Mouse (Mus musculus) layer of hippocampus, adult 2 months (tissue): ENCODE results near the gene Ndufaf3. TPM values are rescaled to one million over a fixed set of nuclear protein-coding genes. Genes with fewer than 3 reads are reported as not detected.
A peak's percentile ranks its signal among the peaks of the same experiment; 100 is the strongest.

Source experiments
- DNase-seq, 2 experiments: peaks; one replicate each; pipeline ENCODE4 v3.0.0; 2022; ENCODE audit warnings: low spot score in 2 of 2
- H3K27ac ChIP-seq: fragments of 200-600 bp; 2 replicates; pipeline ENCODE4 v1.8.1; 2022
- H3K4me3 ChIP-seq: fragments of 200-600 bp; 2 replicates; pipeline ENCODE4 v1.8.1; 2022; ENCODE audit warnings: mild to moderate bottlenecking
- CTCF ChIP-seq: fragments of 200-600 bp; conservative IDR thresholded peaks from 2 replicates; pipeline ENCODE4 v1.8.1; 2022; ENCODE audit warnings: antibody characterized with exemption, mild to moderate bottlenecking, moderate library complexity
- total RNA-seq, 2 experiments: library from RNA; stranded (reverse); gene quantifications; 2 replicates each; pipeline ENCODE4 v1.2.3; 2021

The Ndufaf3 gene
- total RNA-seq, 2 experiments from 2014 or later: 60.8 to 73.3 TPM

- peak overlapping the region; percentile 85 for H3K4me3 ChIP-seq
- DNase-seq: no peak
These were observed 12.1 kb upstream of the Ndufaf3 start for GRCm38 (mm10) chr9:108579344-108579690.

GRCm38 (mm10) chr9:108578545-108579343 lies 11.5 kb upstream of the Ndufaf3 start, which contains the start of gene Wdr6:
Wdr6 (minus strand) TSS chr9:108578739.
- Histone ChIP-seq H3K27ac (peak within 1 kb of the TSS; percentile 95), H3K4me3 (peak within 1 kb of the TSS; percentile 85)
- TF ChIP-seq CTCF: no peak
- DNase-seq: peak; percentile 85 to 90

More at GRCm38 (mm10) chr9:108579344-108579690, 12.1 kb upstream of the Ndufaf3 start:
- peak overlapping the region; percentile 95 for H3K27ac ChIP-seq
- no peak for TF ChIP-seq CTCF

- no peak for DNase-seq
- peak overlapping the region; percentile 95 for H3K27ac ChIP-seq
- H3K4me3 ChIP-seq: peak overlapping the region; percentile 85
- no peak for TF ChIP-seq CTCF
These were observed 10.8 kb upstream of the Ndufaf3 start for GRCm38 (mm10) chr9:108577934-108578544.

- peak overlapping the region; percentile 85 for H3K4me3 ChIP-seq
- H3K27ac ChIP-seq: 0 out of 2 replicates have a peak overlapping the region, but pooled peaks have one; percentile 95
- DNase-seq: no peak
- no peak for TF ChIP-seq CTCF
These were observed 9.8 kb upstream of the Ndufaf3 start for GRCm38 (mm10) chr9:108577025-108577424.

- Histone ChIP-seq H3K27ac (no peak overlapping the region), H3K4me3 (no peak overlapping the region)
- TF ChIP-seq CTCF: no peak
- no peak for DNase-seq
These were observed 8.4 kb upstream of the Ndufaf3 start for GRCm38 (mm10) chr9:108575321-108576297.

GRCm38 (mm10) chr9:108574921-108575320 lies 7.7 kb upstream of the Ndufaf3 start:
- no peak overlapping the region for H3K27ac ChIP-seq
- no peak for TF ChIP-seq CTCF
- DNase-seq: no peak
- no peak overlapping the region for H3K4me3 ChIP-seq

- TF ChIP-seq CTCF: peak; percentile 68
- Histone ChIP-seq H3K4me3 (no peak overlapping the region), H3K27ac (peak overlapping the region; percentile 23; the same call in 1 of the 2 replicates)
- DNase-seq: no peak
These were observed 6.8 kb upstream of the Ndufaf3 start for GRCm38 (mm10) chr9:108573774-108574690.

- no peak for TF ChIP-seq CTCF
- no peak overlapping the region for H3K4me3 ChIP-seq
These were observed 5.1 kb upstream of the Ndufaf3 start for GRCm38 (mm10) chr9:108572321-108572720.

GRCm38 (mm10) chr9:108571401-108571973 lies 4.3 kb upstream of the Ndufaf3 start:
- DNase-seq: no peak
- Histone ChIP-seq H3K4me3 (no peak overlapping the region), H3K27ac (no peak overlapping the region)
- no peak for TF ChIP-seq CTCF

More at GRCm38 (mm10) chr9:108572321-108572720, 5.1 kb upstream of the Ndufaf3 start:
- no peak for DNase-seq
- no peak overlapping the region for H3K27ac ChIP-seq

- peak overlapping the region; percentile 93 for H3K27ac ChIP-seq
These were observed 3.1 kb upstream of the Ndufaf3 start for GRCm38 (mm10) chr9:108570207-108570896.

More at GRCm38 (mm10) chr9:108570207-108570896, 3.1 kb upstream of the Ndufaf3 start:
- peak; percentile 70 to 78 for DNase-seq
- peak overlapping the region; percentile 79 for H3K4me3 ChIP-seq
- TF ChIP-seq CTCF: peak; percentile 83
